Mouse (Mus musculus) myocyte (in vitro differentiated cells): Measurements from ENCODE around the gene Rangrf. TPM values are rescaled to one million over a fixed set of nuclear protein-coding genes. Genes with fewer than 3 reads are reported as not detected.
"Not testable (repeated sequence)": the region's sequence is repeated elsewhere in the genome, so short reads cannot be mapped to it uniquely, and the experiment has no call there.

Source experiments
- H3K27me3 ChIP-seq: one replicate; pipeline ENCODE4 v1.6.1; 2011; ENCODE audit not compliant: control insufficient read depth, insufficient read depth, insufficient read length
- H3K36me3 ChIP-seq: one replicate; pipeline ENCODE4 v1.6.1; 2011; ENCODE audit not compliant: control insufficient read depth, insufficient read depth
- H3K4me2 ChIP-seq: one replicate; pipeline ENCODE4 v1.6.1; 2011; ENCODE audit warnings: low read depth, control low read depth
- H3K4me3 ChIP-seq: one replicate; pipeline ENCODE4 v1.5.1; 2011; ENCODE audit warnings: mild to moderate bottlenecking, control low read depth, moderate library complexity
- H3K79me2 ChIP-seq: one replicate; pipeline ENCODE4 v1.6.1; 2011; ENCODE audit not compliant: control insufficient read depth, insufficient read depth
- H3ac ChIP-seq: one replicate; pipeline ENCODE4 v1.6.1; 2011; ENCODE audit not compliant: control insufficient read depth, insufficient read length
- CEBPB ChIP-seq: IDR thresholded peaks from 2 replicates; pipeline ENCODE4 v1.6.1; 2011; ENCODE audit warnings: mild to moderate bottlenecking, moderate library complexity; ENCODE audit not compliant: poor library complexity, insufficient read depth, severe bottlenecking
- E2F4 ChIP-seq: IDR thresholded peaks from one replicate; pipeline ENCODE4 v1.6.1; 2011; ENCODE audit warnings: mild to moderate bottlenecking, control low read depth, moderate library complexity; ENCODE audit not compliant: insufficient read depth
- MAX ChIP-seq: IDR thresholded peaks from one replicate; pipeline ENCODE4 v1.6.1; 2011; ENCODE audit warnings: low read depth, mild to moderate bottlenecking, control low read depth
- MYOD1 ChIP-seq, 3 experiments: IDR thresholded peaks; one replicate each; pipeline ENCODE4 v1.6.1; 2011; ENCODE audit warnings: control low read depth in 2 of 3, low read depth in 2 of 3, mild to moderate bottlenecking in 2 of 3, moderate library complexity in 1 of 3; ENCODE audit not compliant: insufficient read length in 2 of 3, control insufficient read depth in 1 of 3
- MYOG ChIP-seq, 3 experiments: IDR thresholded peaks; one replicate each; pipeline ENCODE4 v1.6.1; 2011; ENCODE audit warnings: control low read depth in 2 of 3, low read depth in 2 of 3, mild to moderate bottlenecking in 2 of 3; ENCODE audit not compliant: insufficient read length in 2 of 3, control insufficient read depth in 1 of 3, insufficient read depth in 1 of 3
- POLR2A ChIP-seq: IDR thresholded peaks from one replicate; pipeline ENCODE4 v1.6.1; 2011; ENCODE audit warnings: low read depth, mild to moderate bottlenecking, control low read depth, moderate library complexity; ENCODE audit not compliant: insufficient read length
- POLR2AphosphoS2 ChIP-seq: IDR thresholded peaks from one replicate; pipeline ENCODE4 v1.6.1; 2011; ENCODE audit warnings: low read depth, control low read depth; ENCODE audit not compliant: insufficient read length
- REST ChIP-seq: IDR thresholded peaks from one replicate; pipeline ENCODE4 v1.6.1; 2011; ENCODE audit warnings: mild to moderate bottlenecking, control low read depth, moderate library complexity; ENCODE audit not compliant: insufficient read depth, insufficient read length
- SRF ChIP-seq: IDR thresholded peaks from one replicate; pipeline ENCODE4 v1.6.1; 2011; ENCODE audit warnings: low read depth; ENCODE audit not compliant: control insufficient read depth, insufficient read length
- TCF12 ChIP-seq: IDR thresholded peaks from one replicate; pipeline ENCODE4 v1.6.1; 2011; ENCODE audit warnings: mild to moderate bottlenecking, control low read depth; ENCODE audit not compliant: poor library complexity, insufficient read depth, severe bottlenecking
- TCF3 ChIP-seq: IDR thresholded peaks from one replicate; pipeline ENCODE4 v1.6.1; 2011; ENCODE audit warnings: low read depth, control low read depth; ENCODE audit not compliant: insufficient read length
- USF1 ChIP-seq: IDR thresholded peaks from one replicate; pipeline ENCODE4 v1.6.1; 2011; ENCODE audit warnings: low read depth, mild to moderate bottlenecking, control low read depth, moderate library complexity
- polyA plus RNA-seq: library from polyadenylated mRNA; unstranded; fragments of >200 nt; fragmentation: generic; extraction: Trizol; gene quantifications from one replicate; pipeline ENCODE4 v1.2.1, GENCODE M21; 2012; ENCODE audit warnings: missing spikeins

Gene Rangrf
- polyA plus RNA-seq, 1 experiment, result 56.4 TPM

DNA sequence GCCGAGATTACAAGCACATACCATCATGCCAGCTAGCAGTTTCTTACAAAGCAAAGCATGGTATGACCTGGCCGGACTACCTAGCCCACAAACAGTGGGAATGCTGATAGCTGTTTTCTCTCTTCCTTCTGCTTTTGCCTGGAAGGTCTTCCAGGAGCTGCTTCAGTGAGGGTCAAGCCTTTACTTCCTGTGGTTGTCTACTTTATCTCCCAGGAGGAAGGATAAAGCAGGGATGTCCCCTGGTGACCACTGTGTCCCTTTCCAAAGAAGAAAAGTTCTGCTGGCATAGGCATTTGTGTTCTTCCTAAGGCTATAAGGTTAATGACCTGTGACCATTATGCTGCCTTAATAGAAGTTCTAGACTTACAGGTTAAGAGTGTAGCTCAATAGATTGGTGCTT lies 11.6 kb downstream of the Rangrf start:
- H3K27me3 ChIP-seq, result no peaks in the 10 kb centered on the region

DNA sequence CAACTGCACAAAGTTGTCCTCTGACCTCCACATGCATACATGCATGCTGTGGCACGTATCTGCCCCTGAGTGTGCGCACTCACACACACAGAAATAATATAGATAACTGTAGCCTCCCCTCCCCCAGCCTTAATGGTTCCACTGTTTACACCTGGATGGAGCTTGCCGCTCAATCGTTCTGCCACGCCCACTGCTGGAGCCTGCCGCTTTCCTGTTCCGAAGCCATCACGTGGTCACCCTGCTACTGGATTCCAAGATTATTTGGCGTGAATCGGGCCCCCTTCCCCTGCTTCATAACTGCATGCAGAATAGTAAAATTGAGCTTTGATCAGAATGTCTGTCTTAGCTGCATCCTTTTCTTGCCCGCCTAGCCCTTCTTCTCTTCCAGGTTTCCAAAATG lies 12.8 kb downstream of the Rangrf start:
- not testable (repeated sequence) for H3K4me3 ChIP-seq, H3K27me3 ChIP-seq, H3ac ChIP-seq, H3K79me2 ChIP-seq, H3K36me3 ChIP-seq, H3K4me2 ChIP-seq

More for the DNA sequence above, 11.6 kb downstream of the Rangrf start:
- H3K36me3 ChIP-seq, result no peaks in the 10 kb centered on the region
- H3K79me2 ChIP-seq, result no peaks in the 10 kb centered on the region
- H3K4me3 ChIP-seq, result no peak overlapping the region
- H3ac ChIP-seq, result no peak overlapping the region
- no peak for TF ChIP-seq MYOG (IDR thresholded peaks at IDR 0.05; ENCODE audit: control insufficient read depth in 1 of 3, insufficient read depth in 1 of 3, insufficient read length in 2 of 3, low read depth in 2 of 3)
- TF ChIP-seq REST, result no peak
- TF ChIP-seq CEBPB, result no peak
- TF ChIP-seq POLR2AphosphoS2, result no peak
- TF ChIP-seq MAX, result no peak
- TF ChIP-seq TCF3, result no peak
- no peak for TF ChIP-seq SRF
- no peak for TF ChIP-seq MYOD1 (IDR thresholded peaks at IDR 0.05; ENCODE audit: control insufficient read depth in 1 of 3, insufficient read length in 2 of 3, low read depth in 2 of 3)
- no peak for TF ChIP-seq POLR2A
- H3K4me2 ChIP-seq, result no peak overlapping the region

DNA sequence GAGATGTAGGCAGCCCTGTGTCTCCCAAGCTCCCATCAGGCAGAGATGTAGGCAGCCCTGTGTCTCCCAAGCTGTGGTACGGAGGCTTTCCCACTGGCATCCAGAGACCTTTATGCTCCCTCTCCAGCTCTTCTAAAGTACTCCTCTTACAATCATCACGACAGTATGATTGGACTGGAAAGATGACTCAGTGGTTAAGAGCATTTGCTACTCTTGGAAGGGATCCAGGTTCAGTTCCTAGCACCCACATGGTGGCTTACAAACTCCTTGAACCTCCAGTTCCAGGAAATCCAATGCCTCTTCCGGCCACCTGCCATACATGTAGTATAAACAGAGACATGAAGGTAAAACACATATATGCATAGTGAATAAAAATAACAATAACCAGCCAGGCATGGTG lies 13.4 kb downstream of the Rangrf start:
- Histone ChIP-seq H3ac (no peak overlapping the region), H3K27me3 (no peaks in the 10 kb centered on the region), H3K79me2 (no peaks in the 10 kb centered on the region), H3K4me3 (no peak overlapping the region), H3K4me2 (peak overlapping the region; percentile 35), H3K36me3 (no peaks in the 10 kb centered on the region)
- TF ChIP-seq SRF (no peak), MYOG (IDR thresholded peaks at IDR 0.05; ENCODE audit: control insufficient read depth in 1 of 3, insufficient read depth in 1 of 3, insufficient read length in 2 of 3, low read depth in 2 of 3) (no peak), E2F4 (no peak), CEBPB (no peak), MYOD1 (IDR thresholded peaks at IDR 0.05; ENCODE audit: control insufficient read depth in 1 of 3, insufficient read length in 2 of 3, low read depth in 2 of 3) (no peak), USF1 (no peak), REST (no peak), MAX (no peak), TCF3 (no peak), TCF12 (no peak), POLR2AphosphoS2 (no peak), POLR2A (no peak)

DNA sequence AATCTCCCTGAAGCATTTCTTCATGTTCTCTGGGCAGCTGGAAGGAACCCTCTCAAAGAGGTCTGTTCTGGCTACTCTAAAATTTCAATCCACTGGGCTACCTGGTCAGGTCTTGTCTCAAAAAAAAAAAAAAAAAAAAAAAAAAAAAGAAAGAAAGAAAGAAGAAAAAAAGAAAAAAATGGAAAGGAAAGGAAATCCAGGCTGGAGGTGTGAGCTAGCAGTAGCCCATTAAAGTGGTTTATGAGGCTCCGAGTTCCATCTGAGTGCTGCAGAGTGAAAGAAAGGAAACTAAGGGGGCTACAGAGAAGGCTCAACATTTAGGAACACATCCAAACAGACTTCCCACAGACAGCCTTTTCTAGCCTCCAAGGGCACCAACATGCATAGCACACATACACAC lies 17.0 kb downstream of the Rangrf start:
- no peak for TF ChIP-seq REST
- TF ChIP-seq USF1, result no peak
- no peak for TF ChIP-seq MAX
- TF ChIP-seq POLR2AphosphoS2, result no peak
- no peak for TF ChIP-seq MYOD1 (IDR thresholded peaks at IDR 0.05; ENCODE audit: control insufficient read depth in 1 of 3, insufficient read length in 2 of 3, low read depth in 2 of 3)
- Histone ChIP-seq H3K27me3 (no peaks in the 10 kb centered on the region), H3K4me2 (no peak overlapping the region), H3K79me2 (no peaks in the 10 kb centered on the region), H3ac (no peak overlapping the region), H3K4me3 (no peak overlapping the region), H3K36me3 (no peaks in the 10 kb centered on the region)

DNA sequence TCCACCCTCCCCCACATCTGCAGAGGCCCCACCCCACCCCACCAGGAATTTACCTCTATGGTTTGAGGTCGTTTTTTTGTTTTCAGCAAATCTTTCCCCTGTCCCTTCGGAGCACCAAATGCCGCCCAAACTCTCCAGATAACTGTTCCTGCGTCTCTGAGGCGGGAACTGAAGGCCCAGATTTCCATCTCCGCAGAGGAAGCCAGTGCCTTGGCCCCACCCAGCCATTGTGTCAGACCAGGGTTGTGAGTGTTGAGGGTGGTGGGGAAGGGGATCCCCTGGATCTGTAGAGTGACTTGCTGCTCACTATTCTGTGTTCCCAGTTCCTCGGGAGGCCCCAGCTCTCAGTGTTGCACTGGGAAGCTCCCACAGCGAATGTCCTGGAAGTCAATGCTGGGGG lies 17.7 kb downstream of the Rangrf start, which contains the start of gene Arhgef15:
TSS of gene Arhgef15 (minus strand) at position 173 of the 400 bp plus-strand sequence.
- Histone ChIP-seq H3K4me2 (no peak within 1 kb of the TSS), H3ac (no peak within 1 kb of the TSS), H3K4me3 (no peak within 1 kb of the TSS), H3K27me3 (no peaks in the 10 kb centered on the region), H3K79me2 (no peaks in the 10 kb centered on the region), H3K36me3 (no peaks in the 10 kb centered on the region)
- no peak for TF ChIP-seq TCF3
- no peak for TF ChIP-seq USF1
- TF ChIP-seq REST, result no peak
- no peak for TF ChIP-seq MYOD1 (IDR thresholded peaks at IDR 0.05; ENCODE audit: control insufficient read depth in 1 of 3, insufficient read length in 2 of 3, low read depth in 2 of 3)
- TF ChIP-seq CEBPB, result no peak
- TF ChIP-seq MYOG (IDR thresholded peaks at IDR 0.05; ENCODE audit: control insufficient read depth in 1 of 3, insufficient read depth in 1 of 3, insufficient read length in 2 of 3, low read depth in 2 of 3), result no peak
- no peak for TF ChIP-seq MAX
- TF ChIP-seq POLR2A, result no peak
- no peak for TF ChIP-seq E2F4
- TF ChIP-seq TCF12, result no peak
- TF ChIP-seq POLR2AphosphoS2, result no peak
- no peak for TF ChIP-seq SRF
